8 mouse cellular contexts compared by ENCODE assay signal in genomic region chr7:66230638-66231550, GRCm38 (mm10).
DNase-seq lines count a peak whose midpoint lies in the region; ATAC-seq lines count a peak whose summit lies in the region.

No protein-coding gene starts in this region.

- no peaks in the 10 kb centered on the region for H3K27me3 ChIP-seq in kidney, embryonic 14.5 days (ENCODE audit: control insufficient read depth, insufficient read depth, low read length)
- H3K27me3 ChIP-seq in forebrain, embryonic 11.5 days (ENCODE audit: control insufficient read depth, insufficient read depth, low read length): no peaks in the 10 kb centered on the region
- no peaks in the 10 kb centered on the region for H3K27me3 ChIP-seq in hindbrain, embryonic 13.5 days
- no peaks in the 10 kb centered on the region for H3K27me3 ChIP-seq in liver, embryonic 13.5 days
- H3K27me3 ChIP-seq in stomach, embryonic 15.5 days (replicated peaks): no peaks in the 10 kb centered on the region

- no peaks in the 10 kb centered on the region for H3K9me3 ChIP-seq in kidney, embryonic 14.5 days (ENCODE audit: control insufficient read depth, low read length)
- no peaks in the 10 kb centered on the region for H3K9me3 ChIP-seq in forebrain, embryonic 11.5 days (ENCODE audit: control insufficient read depth, low read length)
- H3K9me3 ChIP-seq in hindbrain, embryonic 13.5 days: no peaks in the 10 kb centered on the region
- H3K9me3 ChIP-seq in liver, embryonic 13.5 days (replicated peaks): no peaks in the 10 kb centered on the region
- no peaks in the 10 kb centered on the region for H3K9me3 ChIP-seq in stomach, embryonic 15.5 days

- peak; percentile 20; the same call in 1 of the 2 replicates for ATAC-seq in kidney, embryonic 14.5 days (ENCODE audit: low FRiP score, low TSS enrichment)
- ATAC-seq in forebrain, embryonic 11.5 days (replicated peaks; ENCODE audit: low FRiP score): peak; percentile 67
- peak; percentile 75 for ATAC-seq in hindbrain, embryonic 13.5 days (ENCODE audit: low FRiP score)
- no peak for ATAC-seq in liver, embryonic 13.5 days (ENCODE audit: low read depth)
- ATAC-seq in stomach, embryonic 15.5 days (ENCODE audit: insufficient read depth, low FRiP score, low read depth): no peak

- H3K9ac ChIP-seq in kidney, embryonic 14.5 days (ENCODE audit: low read depth, low read length): peak overlapping the region; percentile 31
- H3K9ac ChIP-seq in forebrain, embryonic 11.5 days (ENCODE audit: low read length): peak overlapping the region; percentile 43
- H3K9ac ChIP-seq in hindbrain, embryonic 13.5 days: peak overlapping the region; percentile 31; the same call in 1 of the 2 replicates
- H3K9ac ChIP-seq in liver, embryonic 13.5 days: no peak overlapping the region; the same call in 1 of the 2 replicates
- H3K9ac ChIP-seq in stomach, embryonic 15.5 days: no peak overlapping the region

- WGBS in kidney, embryonic 14.5 days: 26% methylated on average over 17 of the region's 17 CpGs
- 27% methylated on average over 17 of the region's 17 CpGs for WGBS in forebrain, embryonic 11.5 days
- 19% methylated on average over 17 of the region's 17 CpGs for WGBS in hindbrain, embryonic 13.5 days
- 58% methylated on average over 17 of the region's 17 CpGs for WGBS in liver, embryonic 13.5 days (ENCODE audit: insufficient replicate concordance)
- 44% methylated on average over 17 of the region's 17 CpGs for WGBS in stomach, embryonic 15.5 days

- H3K4me3 ChIP-seq in kidney, embryonic 14.5 days (ENCODE audit: low read length): no peak overlapping the region
- no peak overlapping the region for H3K4me3 ChIP-seq in forebrain, embryonic 11.5 days (ENCODE audit: low read depth, low read length)
- no peak overlapping the region for H3K4me3 ChIP-seq in hindbrain, embryonic 13.5 days
- H3K4me3 ChIP-seq in liver, embryonic 13.5 days (replicated peaks): no peak overlapping the region
- H3K4me3 ChIP-seq in stomach, embryonic 15.5 days (replicated peaks): no peak overlapping the region

- no peaks in the 10 kb centered on the region for H3K36me3 ChIP-seq in kidney, embryonic 14.5 days (ENCODE audit: control insufficient read depth, insufficient read depth, low read length)
- no peaks in the 10 kb centered on the region for H3K36me3 ChIP-seq in forebrain, embryonic 11.5 days (ENCODE audit: control insufficient read depth, insufficient read depth, low read length)
- no peaks in the 10 kb centered on the region for H3K36me3 ChIP-seq in hindbrain, embryonic 13.5 days
- no peaks in the 10 kb centered on the region for H3K36me3 ChIP-seq in liver, embryonic 13.5 days
- no peaks in the 10 kb centered on the region for H3K36me3 ChIP-seq in stomach, embryonic 15.5 days

- peaks cover 14% of the 10 kb centered on the region; the same call in 1 of the 2 replicates for H3K4me1 ChIP-seq in kidney, embryonic 14.5 days (ENCODE audit: control insufficient read depth, insufficient read depth, low read length)
- peaks cover 16% of the 10 kb centered on the region for H3K4me1 ChIP-seq in forebrain, embryonic 11.5 days (replicated peaks; ENCODE audit: control insufficient read depth, insufficient read depth, low read length)
- peaks cover 39% of the 10 kb centered on the region for H3K4me1 ChIP-seq in hindbrain, embryonic 13.5 days (replicated peaks)
- H3K4me1 ChIP-seq in liver, embryonic 13.5 days (replicated peaks): peaks cover 73% of the 10 kb centered on the region
- H3K4me1 ChIP-seq in stomach, embryonic 15.5 days: peaks cover 27% of the 10 kb centered on the region

- DNase-seq in kidney, postnatal 10 days: no peak
- DNase-seq in adipocyte (ENCODE audit: low spot score): peak; percentile 64
- DNase-seq in forebrain, embryonic 11.5 days (ENCODE audit: low spot score): peak; percentile 63
- no peak for DNase-seq in liver, embryonic 13.5 days
- no peak for DNase-seq in adrenal gland, postnatal 4 days (ENCODE audit: low spot score in 2 of 2)

- H3K4me2 ChIP-seq in kidney, embryonic 14.5 days (replicated peaks; ENCODE audit: low read depth, low read length): no peak overlapping the region; the same call in 1 of the 2 replicates
- H3K4me2 ChIP-seq in forebrain, embryonic 11.5 days (ENCODE audit: low read depth, low read length, severe bottlenecking): no peak overlapping the region
- no peak overlapping the region for H3K4me2 ChIP-seq in hindbrain, embryonic 13.5 days
- H3K4me2 ChIP-seq in liver, embryonic 13.5 days: no peak overlapping the region
- no peak overlapping the region for H3K4me2 ChIP-seq in stomach, embryonic 15.5 days

- H3K27ac ChIP-seq in kidney, embryonic 14.5 days (ENCODE audit: low read depth, low read length): peak overlapping the region; percentile 68
- H3K27ac ChIP-seq in forebrain, embryonic 11.5 days (ENCODE audit: low read depth, low read length): peak overlapping the region; percentile 76
- H3K27ac ChIP-seq in hindbrain, embryonic 13.5 days: peak overlapping the region; percentile 85
- peak overlapping the region; percentile 45 for H3K27ac ChIP-seq in liver, embryonic 13.5 days
- H3K27ac ChIP-seq in stomach, embryonic 15.5 days: peak overlapping the region; percentile 68

Comparison
In these comparisons a context has a peak if more than half of its experiments do, and no peak if none do; other contexts are left out.
1. ATAC-seq: peak in kidney, embryonic 14.5 days (single experiment), forebrain, embryonic 11.5 days (single experiment) and hindbrain, embryonic 13.5 days (single experiment); none in liver, embryonic 13.5 days (single experiment) and stomach, embryonic 15.5 days (single experiment).
2. H3K9ac ChIP-seq: peak in kidney, embryonic 14.5 days (single experiment), forebrain, embryonic 11.5 days (single experiment) and hindbrain, embryonic 13.5 days (single experiment); none in liver, embryonic 13.5 days (single experiment) and stomach, embryonic 15.5 days (single experiment).
3. DNase-seq: peak in adipocyte (single experiment) and forebrain, embryonic 11.5 days (single experiment); none in kidney, postnatal 10 days (single experiment), liver, embryonic 13.5 days (single experiment) and adrenal gland, postnatal 4 days (0 of 2).
4. Peak in every context shown above with its lines, with median percentiles within 50 percentile points of each other: H3K27ac ChIP-seq.